Mouse (Mus musculus) forebrain, embryonic 10.5 days (tissue): ENCODE data around the gene Nfkbid. TPM values are rescaled to one million over a fixed set of nuclear protein-coding genes. Genes with fewer than 3 reads are reported as not detected.

Source experiments
- DNase-seq: peaks from one replicate; pipeline ENCODE4 v3.0.0-alpha.2; 2017; ENCODE audit warnings: low spot score; ENCODE audit errors: extremely low spot score
- H3K27ac ChIP-seq: fragments of 300-500 bp; sonication (generic); 2 replicates; pipeline ENCODE4 v1.5.1; 2016; ENCODE audit warnings: mild to moderate bottlenecking
- H3K27me3 ChIP-seq: fragments of 300-500 bp; sonication (generic); 2 replicates; pipeline ENCODE4 v1.6.1; 2016; ENCODE audit warnings: mild to moderate bottlenecking; ENCODE audit not compliant: poor library complexity, severe bottlenecking
- H3K36me3 ChIP-seq: fragments of 300-500 bp; sonication (generic); replicated peaks from 2 replicates; pipeline ENCODE4 v1.6.1; 2016; ENCODE audit warnings: mild to moderate bottlenecking, moderate library complexity
- H3K4me1 ChIP-seq: fragments of 300-500 bp; sonication (generic); 2 replicates; pipeline ENCODE4 v1.6.1; 2016
- H3K4me3 ChIP-seq: fragments of 300-500 bp; sonication (generic); 2 replicates; pipeline ENCODE4 v1.5.1; 2016; ENCODE audit warnings: mild to moderate bottlenecking, moderate library complexity
- H3K9me3 ChIP-seq: fragments of 300-500 bp; sonication (generic); 2 replicates; pipeline ENCODE4 v1.6.1; 2016; ENCODE audit warnings: mild to moderate bottlenecking, moderate library complexity
- WGBS: fragments of 180-500 bp; shearing (Covaris S2); methylation state at CpG from one replicate; pipeline ENCODE4 v1.1.7; 2016; 5-methylcytosine and 5-hydroxymethylcytosine counted together
- polyA plus RNA-seq: library from polyadenylated mRNA; unstranded; fragments of >200 nt; fragmentation: Nextera tagmentation; extraction: Ambion mirVana; gene quantifications from 2 replicates; pipeline ENCODE4 v1.2.1, GENCODE M21; 2016

Gene Nfkbid
- polyA plus RNA-seq, 1 experiment from 2014 or later = 1.5 TPM

DNA sequence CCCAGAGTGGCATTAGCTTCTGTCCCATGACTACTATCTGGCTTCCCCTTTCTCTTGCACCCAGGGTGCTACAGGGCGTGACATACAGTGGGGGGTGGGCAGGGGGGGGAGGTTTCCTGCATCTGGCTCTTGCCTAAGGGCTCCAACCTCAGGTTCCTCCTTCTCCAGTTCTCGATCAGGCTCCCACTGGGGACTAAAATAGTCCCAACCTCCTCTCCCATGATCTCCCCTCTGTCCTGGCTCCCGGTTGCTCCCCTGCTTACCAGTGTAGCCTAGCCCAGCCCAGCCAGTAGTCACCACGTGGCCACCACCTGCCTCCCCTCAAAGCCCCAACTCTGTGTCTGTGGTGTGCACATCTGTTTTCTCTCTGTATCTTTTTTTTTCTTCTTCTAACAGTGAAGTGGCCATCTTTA is 8.8 kb upstream of the Nfkbid start:
- H3K27ac ChIP-seq = no peak overlapping the region
- 64% methylated on average over 4 of the region's 4 CpGs for WGBS
- H3K36me3 ChIP-seq = no peaks in the 10 kb centered on the region
- H3K9me3 ChIP-seq = 0 out of 2 replicates have a peak, but pooled peaks cover 2% of the 10 kb centered on the region
- no peaks in the 10 kb centered on the region for H3K27me3 ChIP-seq
- no peak for DNase-seq
- no peak overlapping the region for H3K4me3 ChIP-seq
- H3K4me1 ChIP-seq = no peaks in the 10 kb centered on the region

DNA sequence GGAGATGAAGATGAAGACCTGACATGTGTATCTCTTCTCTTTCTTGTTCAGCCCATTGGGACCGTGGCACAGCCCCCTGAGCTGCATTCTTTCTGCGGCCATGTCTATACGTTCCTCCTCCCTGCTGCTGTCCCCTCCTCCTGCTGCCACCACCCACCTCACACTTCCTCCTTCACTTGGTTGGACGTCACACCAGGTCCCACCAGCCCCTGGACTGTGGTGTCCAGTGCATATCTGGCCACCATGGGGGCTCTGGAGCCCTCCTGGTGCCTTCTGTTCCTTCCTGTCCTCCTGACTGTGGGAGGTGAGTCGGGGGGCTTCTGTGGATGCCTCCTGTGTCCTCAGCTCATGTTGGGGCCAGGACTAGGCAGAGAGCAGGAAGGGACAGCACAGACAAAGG is 7.9 kb upstream of the Nfkbid start, which contains the start of gene Tyrobp:
Tyrobp (plus strand) TSS at position 165 of the 400 bp plus-strand sequence.
- Histone ChIP-seq H3K4me1 (0 out of 2 replicates have a peak, but pooled peaks cover 4% of the 10 kb centered on the region), H3K27ac (no peak within 1 kb of the TSS), H3K9me3 (peaks cover 7% of the 10 kb centered on the region; the same call in 1 of the 2 replicates), H3K4me3 (no peak within 1 kb of the TSS), H3K36me3 (no peaks in the 10 kb centered on the region), H3K27me3 (no peaks in the 10 kb centered on the region)
- DNase-seq = no peak
- 73% methylated on average over 5 of the region's 5 CpGs for WGBS

DNA sequence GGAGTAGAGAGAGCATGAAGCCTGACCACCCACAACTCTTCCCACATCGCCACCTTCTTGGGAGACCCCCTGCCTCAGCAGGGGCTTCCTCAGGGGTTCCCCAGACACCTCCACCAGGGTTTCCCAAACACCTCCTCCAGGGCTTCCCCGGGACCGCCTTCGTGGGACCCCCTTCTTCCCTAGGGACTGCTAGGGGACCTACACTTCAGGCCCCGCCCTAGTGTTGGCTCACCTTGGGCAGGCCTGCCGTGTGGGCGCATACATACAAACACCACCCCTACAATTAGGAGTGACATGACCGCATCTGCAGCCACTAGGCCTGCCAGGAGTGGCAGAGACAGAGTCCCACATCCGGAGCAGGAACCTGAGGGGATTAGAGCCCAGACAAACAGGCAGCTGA is 3.7 kb upstream of the Nfkbid start:
- Histone ChIP-seq H3K36me3 (no peaks in the 10 kb centered on the region), H3K4me3 (no peak overlapping the region), H3K9me3 (peaks cover 7% of the 10 kb centered on the region; the same call in 1 of the 2 replicates), H3K27me3 (peaks cover 22% of the 10 kb centered on the region), H3K27ac (no peak overlapping the region), H3K4me1 (peaks cover 21% of the 10 kb centered on the region)
- WGBS = 79% methylated on average over 9 of the region's 9 CpGs
- DNase-seq = no peak

DNA sequence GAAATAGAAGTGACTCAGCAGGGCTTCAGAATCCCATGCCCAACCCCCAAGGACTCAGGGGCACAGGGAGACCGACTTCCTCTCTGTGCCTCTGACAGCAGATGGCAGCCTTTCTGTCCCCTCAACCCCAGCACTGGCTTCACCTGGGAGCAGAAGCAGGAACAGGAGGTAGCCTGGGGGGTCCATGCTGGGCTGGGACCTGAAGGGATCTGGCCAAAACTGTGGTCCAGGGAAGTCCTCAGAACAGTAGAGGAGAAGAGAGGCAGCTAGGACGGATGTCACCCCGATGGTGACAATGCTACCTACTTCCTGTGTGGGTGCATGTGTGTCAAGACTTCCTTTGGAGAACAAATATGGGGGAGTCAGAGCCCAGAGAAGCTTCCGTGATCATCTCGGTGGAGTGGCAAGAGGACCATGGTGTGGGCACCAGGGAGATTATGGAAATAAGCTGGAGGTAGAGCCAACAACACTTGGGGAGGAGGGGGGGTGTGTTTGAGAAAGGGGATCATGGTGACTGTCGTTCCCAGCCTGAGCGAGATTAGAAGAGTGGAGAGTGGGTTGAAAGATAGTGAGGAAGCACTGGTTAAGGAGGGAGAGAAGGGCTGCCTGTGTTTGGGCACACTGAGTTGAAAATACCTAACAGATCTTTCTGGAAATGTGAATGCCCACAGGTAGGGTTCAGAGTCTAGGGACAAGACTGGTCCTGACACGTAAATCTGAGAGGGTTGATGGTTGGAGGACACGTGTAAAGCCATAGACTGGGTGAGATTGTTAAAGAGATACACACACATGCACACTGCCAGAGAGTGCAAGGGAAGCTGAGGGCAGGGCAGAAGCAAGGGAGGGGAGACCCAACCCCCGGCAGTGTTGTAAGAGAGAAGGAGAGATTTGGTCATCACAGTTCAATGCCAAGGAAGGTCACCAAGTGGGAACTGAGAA is 1.7 kb upstream of the Nfkbid start, which contains the start of gene Hcst:
Hcst (minus strand) TSS at position 294 of the 939 bp plus-strand sequence.
- peaks cover 7% of the 10 kb centered on the region; the same call in 1 of the 2 replicates for H3K9me3 ChIP-seq
- H3K4me3 ChIP-seq = no peak within 1 kb of the TSS
- no peak for DNase-seq
- 0 out of 2 replicates have a peak, but pooled peaks cover 8% of the 10 kb centered on the region for H3K36me3 ChIP-seq
- no peak within 1 kb of the TSS for H3K27ac ChIP-seq
- 79% methylated on average over 10 of the region's 10 CpGs for WGBS
- peaks cover 26% of the 10 kb centered on the region for H3K4me1 ChIP-seq
- H3K27me3 ChIP-seq = peaks cover 34% of the 10 kb centered on the region

DNA sequence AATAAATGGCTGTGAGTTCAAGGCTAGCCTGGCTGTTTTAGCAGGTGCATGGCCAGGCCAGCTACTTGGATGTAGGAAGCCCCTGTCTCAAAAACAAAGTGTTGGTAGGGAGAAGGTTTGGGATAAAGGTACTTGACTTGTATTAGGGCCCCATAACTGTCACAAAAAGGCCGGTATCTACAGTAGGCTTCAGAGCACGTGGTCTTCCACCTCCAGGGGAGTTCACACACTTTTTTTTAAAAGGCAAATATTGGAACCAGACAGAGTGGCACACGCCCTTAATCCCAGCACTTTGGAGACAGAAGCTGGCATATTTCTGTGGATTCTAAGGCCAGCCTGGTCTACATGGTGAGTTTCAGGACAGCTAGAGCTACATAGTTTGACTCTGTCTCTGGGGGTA is 859 bp upstream of the Nfkbid start:
- H3K4me3 ChIP-seq = no peak overlapping the region
- H3K27me3 ChIP-seq = peaks cover 34% of the 10 kb centered on the region
- H3K36me3 ChIP-seq = peaks cover 16% of the 10 kb centered on the region
- peaks cover 26% of the 10 kb centered on the region for H3K4me1 ChIP-seq
- peaks cover 7% of the 10 kb centered on the region; the same call in 1 of the 2 replicates for H3K9me3 ChIP-seq
- H3K27ac ChIP-seq = no peak overlapping the region
- 87% methylated on average over 3 of the region's 3 CpGs for WGBS
- no peak for DNase-seq

DNA sequence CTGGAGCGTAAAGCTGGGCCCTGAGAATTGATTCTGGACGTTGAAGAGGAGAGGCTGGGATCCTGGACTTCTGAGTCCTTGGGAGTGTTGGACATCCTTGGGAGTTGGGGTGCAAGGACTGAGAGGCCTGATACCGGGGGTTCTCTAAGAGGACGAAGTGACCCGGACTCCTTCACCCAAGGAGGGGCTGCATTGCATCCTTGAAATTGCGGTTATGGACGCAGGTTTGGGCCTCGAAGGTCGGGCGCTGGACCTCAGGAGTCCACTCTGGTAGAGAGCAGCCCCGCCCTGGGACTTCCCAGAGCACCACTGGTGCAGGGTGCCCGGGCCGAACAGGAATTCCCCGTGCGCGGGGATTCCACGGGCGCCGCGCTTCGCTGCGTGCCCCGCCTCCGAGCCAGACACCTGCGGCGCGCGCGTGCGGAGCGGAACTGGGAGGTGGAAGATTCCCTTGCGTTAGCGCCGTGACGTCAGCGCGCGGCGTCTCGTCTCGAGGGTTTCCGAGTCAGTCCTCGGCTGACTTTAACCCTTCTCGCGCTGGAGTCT is 431 bp downstream of the Nfkbid start:
- H3K36me3 ChIP-seq = peaks cover 26% of the 10 kb centered on the region
- peak; percentile 87 for DNase-seq
- peak overlapping the region; percentile 85 for H3K27ac ChIP-seq
- H3K4me3 ChIP-seq = peak overlapping the region; percentile 75
- WGBS = under 1% methylated on average over 45 of the region's 45 CpGs
- H3K4me1 ChIP-seq = peaks cover 26% of the 10 kb centered on the region
- H3K27me3 ChIP-seq = peaks cover 34% of the 10 kb centered on the region
- H3K9me3 ChIP-seq = peaks cover 7% of the 10 kb centered on the region; the same call in 1 of the 2 replicates

DNA sequence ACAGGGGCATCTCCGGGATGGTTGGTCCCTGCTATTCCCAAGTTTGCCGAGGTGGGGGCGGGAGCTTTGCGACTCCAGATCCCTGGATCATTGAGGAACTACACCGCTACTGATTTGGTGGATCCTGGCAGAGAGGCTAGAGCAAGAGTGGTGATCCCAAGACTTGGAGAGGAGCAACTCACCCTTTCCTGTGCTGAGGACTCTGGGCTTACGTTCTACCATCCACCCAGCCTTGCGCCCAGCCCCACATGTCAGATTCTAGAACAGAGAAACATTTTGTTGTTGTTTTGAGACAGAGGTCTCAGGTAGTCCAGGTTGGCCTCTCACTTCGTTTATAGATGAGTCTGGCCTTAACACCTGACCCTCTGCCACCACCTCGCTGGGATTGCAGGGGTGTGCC is 1.0 kb downstream of the Nfkbid start:
- Histone ChIP-seq H3K27me3 (peaks cover 34% of the 10 kb centered on the region), H3K4me1 (peaks cover 26% of the 10 kb centered on the region), H3K4me3 (peak overlapping the region; percentile 75), H3K27ac (peak overlapping the region; percentile 85), H3K36me3 (peaks cover 31% of the 10 kb centered on the region), H3K9me3 (peaks cover 7% of the 10 kb centered on the region; the same call in 1 of the 2 replicates)
- 15% methylated on average over 9 of the region's 9 CpGs for WGBS
- DNase-seq = no peak

DNA sequence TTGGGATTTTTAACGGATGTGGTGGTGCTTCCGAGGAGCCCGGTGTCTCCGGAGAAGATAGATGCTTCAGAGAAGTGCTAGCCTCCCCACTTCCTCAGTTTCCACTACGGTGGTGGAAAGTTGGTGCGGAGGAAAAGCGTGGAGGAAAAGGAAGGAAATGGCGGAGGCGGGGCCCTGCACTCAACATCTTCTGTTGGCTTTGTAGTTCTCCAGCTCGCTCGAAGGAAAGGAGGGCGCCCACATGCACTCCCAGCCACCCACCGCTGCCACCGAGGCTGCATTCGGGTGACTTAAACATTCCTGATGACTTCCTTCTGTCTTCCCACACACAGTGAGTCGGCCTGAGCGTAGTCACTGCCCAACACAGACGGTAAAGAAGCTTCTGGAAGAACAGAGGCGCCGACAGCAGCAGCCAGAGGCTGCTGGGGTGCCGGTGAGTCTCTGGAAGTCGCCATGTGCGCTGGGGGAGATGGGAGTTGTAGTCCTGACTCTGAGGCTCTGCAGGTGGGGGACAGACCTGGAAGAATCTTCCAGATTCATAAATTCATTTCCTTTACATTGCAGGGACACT is 1.6 kb downstream of the Nfkbid start:
- 55% methylated on average over 23 of the region's 23 CpGs for WGBS
- Histone ChIP-seq H3K4me3 (peak overlapping the region; percentile 75), H3K27me3 (peaks cover 34% of the 10 kb centered on the region), H3K36me3 (peaks cover 36% of the 10 kb centered on the region), H3K4me1 (peaks cover 23% of the 10 kb centered on the region), H3K27ac (0 out of 2 replicates have a peak overlapping the region, but pooled peaks have one; percentile 85), H3K9me3 (peaks cover 3% of the 10 kb centered on the region; the same call in 1 of the 2 replicates)
- no peak for DNase-seq

DNA sequence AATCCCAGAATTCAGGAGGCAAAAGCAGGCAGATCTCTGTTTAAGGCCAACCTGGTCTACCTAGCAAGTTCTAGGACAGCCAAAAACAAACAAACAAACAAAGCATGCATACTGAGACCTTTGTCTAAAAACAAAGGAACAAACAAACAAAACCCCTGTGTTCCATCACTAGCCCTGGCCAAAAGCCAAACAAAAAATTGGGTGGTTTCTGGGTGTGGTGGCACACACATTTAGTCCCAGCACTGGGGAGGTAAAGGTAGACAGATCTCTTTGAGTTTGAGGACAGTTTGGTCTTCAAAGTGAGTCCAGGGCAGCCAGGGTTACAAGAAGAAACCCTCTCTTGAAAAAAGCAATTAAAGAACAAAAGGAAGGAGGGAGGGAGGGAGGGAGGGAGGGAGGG is 7.8 kb downstream of the Nfkbid start:
- H3K4me1 ChIP-seq = no peaks in the 10 kb centered on the region
- H3K4me3 ChIP-seq = no peak overlapping the region
- peaks cover 31% of the 10 kb centered on the region for H3K36me3 ChIP-seq
- H3K9me3 ChIP-seq = no peaks in the 10 kb centered on the region
- H3K27ac ChIP-seq = no peak overlapping the region
- no peak for DNase-seq
- H3K27me3 ChIP-seq = no peaks in the 10 kb centered on the region

DNA sequence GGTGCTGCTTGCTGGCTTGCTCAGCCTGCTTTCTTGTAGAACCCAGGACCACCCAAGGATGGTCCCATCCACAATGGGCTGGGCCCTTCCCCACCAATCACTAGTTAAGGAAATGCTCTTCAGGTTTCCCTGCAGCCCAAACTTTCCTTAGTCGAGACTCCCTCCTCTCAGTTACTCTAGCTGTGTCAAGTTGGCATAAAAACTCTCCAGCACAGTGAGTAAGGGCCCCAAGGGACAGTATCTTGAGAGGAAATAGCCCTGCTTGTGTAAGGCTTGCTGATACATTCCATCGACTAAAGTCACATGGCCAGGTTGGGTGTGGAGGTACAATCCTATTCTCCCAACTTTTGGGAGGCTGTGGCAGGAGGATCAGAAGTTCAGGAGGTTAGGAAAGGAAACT is 8.7 kb downstream of the Nfkbid start:
- no peak overlapping the region for H3K4me3 ChIP-seq
- H3K27me3 ChIP-seq = peaks cover 3% of the 10 kb centered on the region
- no peak overlapping the region for H3K27ac ChIP-seq
- no peaks in the 10 kb centered on the region for H3K9me3 ChIP-seq
- peaks cover 29% of the 10 kb centered on the region for H3K36me3 ChIP-seq
- no peak for DNase-seq
- 64% methylated on average over 2 of the region's 2 CpGs for WGBS
- H3K4me1 ChIP-seq = no peaks in the 10 kb centered on the region

DNA sequence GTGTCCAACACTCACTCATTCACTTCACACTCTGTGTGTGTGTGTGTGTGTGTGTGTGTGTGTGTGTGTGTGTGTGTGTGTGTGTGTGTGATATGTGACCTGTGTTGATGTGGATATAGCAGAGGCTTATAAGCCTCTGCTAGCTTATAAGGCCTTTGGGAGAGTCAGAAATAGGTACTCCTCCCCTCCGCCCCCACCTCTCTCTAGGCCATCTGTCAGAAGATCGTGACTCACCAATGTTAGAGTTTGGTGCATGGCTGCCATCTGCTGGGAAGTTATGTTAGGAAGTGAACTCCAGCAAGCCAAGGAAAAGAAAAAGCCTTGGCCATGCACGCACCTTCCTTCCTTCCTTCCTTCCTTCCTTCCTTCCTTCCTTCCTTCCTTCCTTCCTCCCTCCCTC is 10.3 kb downstream of the Nfkbid start:
- Histone ChIP-seq H3K27me3 (peaks cover 19% of the 10 kb centered on the region), H3K9me3 (no peaks in the 10 kb centered on the region), H3K36me3 (peaks cover 24% of the 10 kb centered on the region), H3K4me1 (peaks cover 3% of the 10 kb centered on the region; the same call in 1 of the 2 replicates), H3K4me3 (no peak overlapping the region), H3K27ac (no peak overlapping the region)
- WGBS = 19% methylated on average over 3 of the region's 3 CpGs
- no peak for DNase-seq

DNA sequence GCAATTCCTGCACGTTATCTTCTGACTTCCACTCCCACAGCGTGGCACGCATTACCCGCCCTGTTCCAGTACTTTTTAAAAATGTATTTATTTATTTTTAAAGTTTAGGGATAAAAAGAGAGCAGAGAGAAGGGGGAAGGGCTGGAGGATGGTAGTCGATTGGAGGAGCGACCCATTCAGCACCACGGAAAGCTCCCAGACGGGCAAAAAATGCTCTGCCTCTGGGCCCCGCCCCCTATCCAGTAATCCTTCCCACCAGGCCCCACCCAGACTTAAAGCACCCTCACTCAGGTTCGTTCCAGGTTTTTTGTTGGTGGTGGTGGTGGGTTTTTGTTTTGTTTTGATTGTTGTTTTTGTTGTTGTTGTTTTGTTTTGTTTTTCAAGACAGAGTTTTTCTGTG is 12.7 kb downstream of the Nfkbid start:
- H3K4me1 ChIP-seq = peaks cover 5% of the 10 kb centered on the region; the same call in 1 of the 2 replicates
- no peaks in the 10 kb centered on the region for H3K9me3 ChIP-seq
- peak; percentile 45 for DNase-seq
- no peak overlapping the region for H3K4me3 ChIP-seq
- H3K27me3 ChIP-seq = peaks cover 29% of the 10 kb centered on the region
- WGBS = 4% methylated on average over 10 of the region's 10 CpGs
- H3K36me3 ChIP-seq = peaks cover 15% of the 10 kb centered on the region; the same call in 1 of the 2 replicates
- no peak overlapping the region for H3K27ac ChIP-seq
